Mouse (Mus musculus) neural tube, embryonic 10.5 days (tissue): ENCODE data around the gene Timm44.

Source experiments
- DNase-seq: peaks from one replicate; pipeline ENCODE4 v3.0.0-alpha.2; 2017; ENCODE audit warnings: low spot score; ENCODE audit errors: extremely low spot score

The Timm44 gene

GRCm38 (mm10) chr8:4238434-4239192 is 37.1 kb downstream of the Timm44 start, which contains the start of the genes Map2k7 and Gm49320:
TSS of gene Map2k7 (plus strand) at chr8:4238740.
TSS of gene Gm49320 (plus strand) at chr8:4238865.
- DNase-seq, result peak; percentile 100

DNA sequence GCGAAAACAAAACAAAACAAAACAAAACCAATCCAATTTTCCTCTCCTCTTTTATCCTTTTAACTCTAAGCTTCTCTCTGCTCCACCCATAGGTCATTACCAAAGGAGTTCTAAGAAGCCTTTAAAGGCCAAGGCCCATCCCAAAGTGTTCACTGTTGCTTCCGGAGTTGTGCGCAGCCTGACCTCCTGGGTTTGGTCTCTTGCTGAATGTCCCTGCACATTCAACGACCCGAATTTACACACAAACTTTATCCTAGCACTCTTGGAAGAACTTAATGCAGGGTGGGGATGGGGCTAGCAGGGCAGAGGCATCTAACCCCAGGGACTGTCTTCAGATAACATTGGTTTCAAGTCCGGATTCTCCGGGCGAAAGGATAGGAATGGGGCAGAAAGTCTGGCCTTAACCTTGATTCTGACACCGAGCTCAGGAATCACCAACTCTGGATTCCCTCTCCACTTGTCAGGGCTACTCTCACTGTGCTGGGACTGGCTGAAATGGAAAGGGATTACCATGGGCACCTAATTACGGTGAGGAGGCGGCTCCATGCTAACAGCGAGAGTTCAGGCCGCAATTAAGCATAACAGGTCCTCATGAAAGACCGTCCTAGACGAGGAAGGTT is 37.8 kb downstream of the Timm44 start:
- DNase-seq, result no peak

GRCm38 (mm10) chr8:4230612-4231351 is 44.9 kb downstream of the Timm44 start:
- no peak for DNase-seq

DNA sequence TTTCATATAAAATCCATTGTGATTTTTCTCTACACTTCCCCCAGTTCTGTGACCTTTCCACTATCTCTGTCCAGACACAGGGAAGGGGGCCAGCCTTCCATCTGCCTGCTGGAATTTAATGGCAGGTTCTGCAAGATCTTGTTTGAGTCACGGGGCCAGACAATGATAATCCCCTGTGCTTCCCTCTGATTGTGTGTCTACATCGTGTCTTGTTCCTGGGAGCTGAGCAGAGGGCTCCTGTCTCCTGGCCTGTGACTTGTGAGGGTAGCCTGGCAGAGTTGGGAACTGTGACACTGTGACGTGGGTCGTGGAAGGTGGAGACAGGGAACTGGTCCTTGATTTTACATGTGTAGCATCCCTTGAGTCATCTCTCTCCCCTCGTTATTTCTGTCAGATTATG is 45.9 kb downstream of the Timm44 start:
- DNase-seq, result no peak

- DNase-seq, result no peak
These were observed 47.8 kb downstream of the Timm44 start for GRCm38 (mm10) chr8:4227919-4228318.

GRCm38 (mm10) chr8:4226739-4227347 is 48.9 kb downstream of the Timm44 start, which contains the start of gene Lrrc8e:
TSS of gene Lrrc8e (plus strand) at chr8:4226827.
- DNase-seq, result no peak

DNA sequence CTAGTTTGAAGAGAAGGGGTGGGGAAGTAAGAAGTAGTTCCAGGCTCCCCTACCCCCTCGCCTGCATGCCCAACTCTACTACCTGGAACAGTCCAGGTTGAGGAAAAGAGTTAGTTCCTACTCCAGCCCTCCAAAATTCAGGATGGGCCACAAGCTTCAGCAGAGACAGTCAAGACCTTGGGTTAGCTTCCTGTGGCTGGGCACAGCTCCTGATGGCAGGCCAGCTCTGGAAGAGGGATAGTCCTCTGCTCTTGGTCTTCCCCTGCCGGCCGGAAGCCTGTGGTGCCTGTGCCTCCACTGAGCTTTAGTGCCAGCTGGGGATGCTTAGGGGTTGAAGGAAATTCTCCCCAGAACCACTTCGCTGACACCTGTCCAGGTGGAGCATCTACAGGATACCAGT is 49.4 kb downstream of the Timm44 start:
- no peak for DNase-seq

- no peak for DNase-seq
These were observed 53.7 kb downstream of the Timm44 start for GRCm38 (mm10) chr8:4222059-4222458.

DNA sequence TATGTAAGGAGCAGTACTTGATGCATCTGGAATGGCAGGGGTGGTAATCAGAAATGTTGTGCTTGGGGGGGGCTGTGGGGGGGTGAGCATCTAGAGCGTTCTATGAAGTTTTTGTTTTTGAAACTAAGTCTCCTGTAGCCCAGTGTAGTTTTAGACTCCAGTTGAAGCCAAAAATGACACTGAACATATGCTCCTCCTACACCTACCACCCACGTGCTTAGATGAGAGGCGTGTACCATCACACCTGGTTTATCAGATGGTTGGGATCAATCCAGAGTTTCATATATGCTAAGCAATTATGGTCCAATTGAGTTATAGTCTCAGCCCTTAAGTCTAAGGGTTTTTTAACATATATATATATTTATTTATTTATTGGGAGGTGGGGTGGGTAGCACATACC is 56.1 kb downstream of the Timm44 start:
- no peak for DNase-seq

- peak; percentile 72 for DNase-seq
These were observed 58.7 kb downstream of the Timm44 start, which contains the start of gene Prr36 for GRCm38 (mm10) chr8:4216791-4217621. TSS of gene Prr36 (minus strand) at chr8:4217459.

- DNase-seq, result peak; percentile 39
These were observed 59.4 kb downstream of the Timm44 start for GRCm38 (mm10) chr8:4216296-4216695.

GRCm38 (mm10) chr8:4214006-4214980 is 61.4 kb downstream of the Timm44 start:
- peak; percentile 48 for DNase-seq

DNA sequence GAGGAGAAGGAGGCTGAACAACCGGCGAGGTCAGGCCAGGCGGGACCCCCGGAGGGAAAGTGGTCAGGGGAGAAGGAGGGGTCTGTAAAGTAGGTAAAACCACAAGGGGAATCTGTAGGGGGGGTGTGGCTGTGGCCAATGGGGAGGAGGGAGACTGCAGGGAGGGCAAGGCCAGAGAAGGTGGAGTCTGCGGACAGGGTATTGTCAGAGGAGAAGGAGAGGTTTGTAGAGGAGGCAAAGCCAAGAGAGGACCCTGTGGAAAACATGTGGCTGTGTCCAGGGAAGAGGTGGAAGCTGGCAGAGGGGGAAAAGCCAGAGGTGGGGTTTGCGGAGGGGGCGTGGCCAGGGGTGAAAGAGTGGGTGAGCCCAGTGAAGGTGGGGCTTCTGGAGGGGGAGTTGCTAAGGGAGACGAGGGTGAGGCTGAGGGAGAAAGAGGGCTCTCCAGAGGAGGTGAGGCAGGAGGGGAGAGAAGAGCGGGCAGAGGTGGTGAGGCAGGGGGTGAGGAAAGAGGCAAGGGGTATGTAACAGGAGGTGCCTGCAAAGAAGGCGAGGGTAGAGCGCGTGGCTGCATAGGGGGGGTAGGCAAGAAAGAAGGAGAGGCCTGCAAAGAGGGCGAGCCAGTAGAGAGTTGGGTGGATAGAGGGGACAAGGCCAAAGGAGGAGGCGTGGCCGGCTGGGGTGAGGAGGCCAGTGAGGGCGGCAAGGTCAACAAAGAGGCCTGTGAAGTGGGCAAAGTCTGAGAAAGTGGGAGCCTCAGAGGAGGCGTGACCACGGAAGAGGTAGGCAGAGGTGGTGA is 62.3 kb downstream of the Timm44 start:
- peak; percentile 58 for DNase-seq

- no peak for DNase-seq
These were observed 62.9 kb downstream of the Timm44 start for GRCm38 (mm10) chr8:4212809-4213209.

GRCm38 (mm10) chr8:4211097-4211496 is 64.6 kb downstream of the Timm44 start:
- no peak for DNase-seq
